Mouse (Mus musculus) megakaryocyte progenitor cell, adult 5-6 weeks (primary cell): Measurements from ENCODE around the gene Appl1. TPM values are rescaled to one million over a fixed set of nuclear protein-coding genes. Genes with fewer than 3 reads are reported as not detected.

Experiments
- total RNA-seq, 2 experiments: library from RNA; stranded (forward) in 1 of 2; stranded (reverse) in 1 of 2; fragments of 157-497, 149-512 nt in 1 of 2; fragments of 200-1000 nt in 1 of 2; gene quantifications; 2 replicates each; pipeline versions ENCODE4 v1.2.3 to v1.2.4; 2015 to 2017

Gene Appl1
- total RNA-seq, 2 experiments from 2014 or later, result 26.1 to 26.4 TPM

Other genes starting within 250 kb of the Appl1 start
- not detected in 2 replicates for gene Asb14, start 76.7 kb downstream of the Appl1 start, total RNA-seq (2015)
- not detected in 2 replicates for gene Asb14, start 76.7 kb downstream of the Appl1 start, total RNA-seq (2017)
- gene Hesx1, start 23.2 kb upstream of the Appl1 start, total RNA-seq (2015), result 1.0 and 1.4 TPM in 2 replicates
- 1.1 and 1.3 TPM in 2 replicates for gene Hesx1, start 23.2 kb upstream of the Appl1 start, total RNA-seq (2017)
- gene Il17rd, start 67.7 kb upstream of the Appl1 start, total RNA-seq (2015), result not detected in 2 replicates
- gene Il17rd, start 67.7 kb upstream of the Appl1 start, total RNA-seq (2017), result not detected in 2 replicates
- 11.0 and 13.8 TPM in 2 replicates for gene Arhgef3, start 143.7 kb upstream of the Appl1 start, total RNA-seq (2015)
- gene Arhgef3, start 143.7 kb upstream of the Appl1 start, total RNA-seq (2017), result 15.5 and 18.0 TPM in 2 replicates